Mouse (Mus musculus) liver, adult 2 months (tissue): ENCODE measurements around the gene Tmem89. TPM values are rescaled to one million over a fixed set of nuclear protein-coding genes. Genes with fewer than 3 reads are reported as not detected.

ENCODE experiments used
- DNase-seq: peaks from one replicate; pipeline ENCODE4 v3.0.0-alpha.2; 2011; ENCODE audit warnings: low read depth, low spot score; ENCODE audit errors: extremely low read depth
- H3K27ac ChIP-seq: fragments of 200-500 bp; replicated peaks from 2 replicates; pipeline ENCODE4 v1.5.1; 2012; ENCODE audit warnings: low read depth, mild to moderate bottlenecking, control low read depth, inconsistent platforms, low read length; ENCODE audit not compliant: insufficient read depth
- H3K27me3 ChIP-seq: fragments of 200-500 bp; 2 replicates; pipeline ENCODE4 v1.6.1; 2012; ENCODE audit warnings: mild to moderate bottlenecking, moderate library complexity, low read length, inconsistent platforms; ENCODE audit not compliant: control insufficient read depth, insufficient read depth
- H3K36me3 ChIP-seq: fragments of 200-500 bp; 2 replicates; pipeline ENCODE4 v1.6.1; 2012; ENCODE audit warnings: low read length, inconsistent platforms; ENCODE audit not compliant: control insufficient read depth, insufficient read depth
- H3K4me1 ChIP-seq: fragments of 200-500 bp; 2 replicates; pipeline ENCODE4 v1.6.1; 2011; ENCODE audit warnings: low read length; ENCODE audit not compliant: control insufficient read depth, insufficient read depth
- H3K4me3 ChIP-seq: fragments of 200-500 bp; 2 replicates; pipeline ENCODE4 v1.5.1; 2011; ENCODE audit warnings: low read depth, mild to moderate bottlenecking, control low read depth, low read length, moderate library complexity; ENCODE audit not compliant: insufficient read depth
- H3K79me2 ChIP-seq: fragments of 200-500 bp; 2 replicates; pipeline ENCODE4 v1.6.1; 2012; ENCODE audit warnings: inconsistent platforms, mild to moderate bottlenecking, low read length, moderate library complexity; ENCODE audit not compliant: control insufficient read depth, insufficient read depth
- H3K9ac ChIP-seq: fragments of 200-500 bp; 2 replicates; pipeline ENCODE4 v1.6.1; 2012; ENCODE audit warnings: low read depth, mild to moderate bottlenecking, control low read depth, inconsistent platforms, low read length
- CTCF ChIP-seq: fragments of 200-500 bp; IDR thresholded peaks from 2 replicates; pipeline ENCODE4 v1.5.1; 2011; ENCODE audit warnings: low read depth, low read length, control low read depth
- POLR2A ChIP-seq: fragments of 200-500 bp; IDR thresholded peaks from 2 replicates; pipeline ENCODE4 v1.6.1; 2011; ENCODE audit warnings: low read length, control low read depth; ENCODE audit not compliant: insufficient read depth; ENCODE audit errors: extremely low read depth
- WGBS: fragments of 180-500 bp; shearing (Covaris S2); methylation state at CpG from one replicate; pipeline ENCODE4 v1.1.7; 2018; 5-methylcytosine and 5-hydroxymethylcytosine counted together
- polyA plus RNA-seq: library from polyadenylated mRNA; depleted of rRNA; stranded (reverse); fragments of >200 nt; gene quantifications from 2 replicates; pipeline ENCODE4 v1.2.3, GENCODE M21; 2012; rRNA removed
- total RNA-seq: library from RNA; depleted of rRNA; stranded (reverse); fragments of >200 nt; gene quantifications from 2 replicates; pipeline ENCODE4 v1.2.3, GENCODE M21; 2014; rRNA removed

The Tmem89 gene
- total and polyA plus RNA-seq, 2 experiments, result 0.12 TPM; not detected in 1

DNA sequence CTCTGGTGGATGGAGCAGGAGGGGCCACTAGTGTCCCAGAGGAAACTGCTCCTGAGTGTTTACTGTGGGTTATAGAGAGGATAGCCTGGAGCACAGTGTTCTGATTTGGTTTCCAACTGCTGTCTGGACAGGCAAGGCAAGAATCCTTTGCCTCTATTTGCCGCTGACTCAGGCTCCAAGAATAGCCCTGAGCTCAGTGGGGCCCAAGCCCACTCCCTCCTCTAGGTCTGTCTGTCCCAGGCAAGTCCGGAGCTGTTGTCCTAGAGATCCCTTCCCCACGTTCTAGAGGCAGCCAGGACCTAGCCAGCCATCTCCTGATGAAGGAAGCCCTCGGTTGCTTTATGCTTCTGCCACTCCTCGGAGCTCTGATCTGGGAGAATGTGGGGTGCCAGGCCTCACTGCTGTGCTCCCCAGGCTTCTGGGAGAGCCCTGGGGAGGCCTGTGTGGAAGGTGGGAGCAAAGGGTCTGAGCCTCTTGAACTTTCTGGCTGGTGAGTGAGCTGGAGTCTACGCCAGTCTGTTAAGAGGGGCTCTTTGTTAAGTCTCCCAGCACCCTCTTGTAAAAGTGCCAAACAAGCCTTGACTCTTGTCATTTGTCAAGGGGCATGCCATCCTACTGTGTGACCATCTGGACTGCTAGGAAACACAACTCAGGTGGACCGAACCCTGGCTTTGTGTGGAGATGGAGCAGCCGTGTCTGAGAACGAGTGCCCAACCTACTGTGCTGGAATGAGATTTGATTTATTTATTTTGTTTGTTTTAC is 35.7 kb downstream of the Tmem89 start:
- Histone ChIP-seq H3K79me2 (no peaks in the 10 kb centered on the region), H3K9ac (no peak overlapping the region), H3K27me3 (no peaks in the 10 kb centered on the region), H3K4me3 (no peak overlapping the region), H3K27ac (no peak overlapping the region), H3K36me3 (peaks cover 37% of the 10 kb centered on the region), H3K4me1 (no peaks in the 10 kb centered on the region)
- TF ChIP-seq CTCF, result no peak
- no peak for TF ChIP-seq POLR2A
- no peak for DNase-seq
- WGBS, result 94% methylated on average over 9 of the region's 9 CpGs

DNA sequence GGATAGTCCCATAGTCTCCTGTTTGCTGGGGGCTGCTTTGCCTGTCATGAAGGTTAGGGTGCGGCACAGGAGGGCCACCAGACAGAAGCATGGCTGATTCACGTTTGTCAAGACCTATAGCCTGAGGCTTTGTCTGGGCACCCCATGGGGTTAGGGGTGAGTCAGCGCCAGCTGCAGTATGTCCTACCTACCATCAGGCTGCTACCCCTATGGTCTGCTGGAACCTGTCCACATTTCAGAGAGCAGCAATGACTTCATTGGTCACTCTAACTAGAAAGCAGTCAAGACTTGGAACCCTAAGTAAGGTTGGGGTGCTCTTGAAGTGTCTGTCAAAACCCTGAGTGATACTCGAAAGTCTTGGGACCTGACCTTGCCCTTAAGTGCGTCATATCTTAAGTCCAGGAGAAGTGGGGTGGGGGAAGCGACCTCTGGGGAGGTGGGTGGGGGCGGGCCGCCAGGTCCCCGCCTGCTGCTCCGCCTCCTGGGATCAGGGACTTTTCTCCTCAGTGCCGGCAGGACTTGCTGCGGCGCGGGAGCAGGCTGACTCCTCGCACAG is 38.7 kb downstream of the Tmem89 start, which contains the start of gene Col7a1:
Col7a1 (plus strand) TSS at position 506 of the 556 bp plus-strand sequence.
- H3K4me1 ChIP-seq, result no peaks in the 10 kb centered on the region
- peaks cover 12% of the 10 kb centered on the region; the same call in 1 of the 2 replicates for H3K36me3 ChIP-seq
- 16% methylated on average over 15 of the region's 15 CpGs for WGBS
- no peak within 1 kb of the TSS for H3K9ac ChIP-seq
- H3K27ac ChIP-seq, result no peak within 1 kb of the TSS
- DNase-seq, result no peak
- no peak for TF ChIP-seq CTCF
- no peak for TF ChIP-seq POLR2A
- no peaks in the 10 kb centered on the region for H3K79me2 ChIP-seq
- no peak within 1 kb of the TSS for H3K4me3 ChIP-seq
- no peaks in the 10 kb centered on the region for H3K27me3 ChIP-seq

GRCm38 (mm10) chr9:108955241-108955640 is 40.8 kb downstream of the Tmem89 start:
- H3K9ac ChIP-seq, result no peak overlapping the region
- H3K4me1 ChIP-seq, result no peaks in the 10 kb centered on the region
- no peak for TF ChIP-seq POLR2A
- no peak for TF ChIP-seq CTCF
- H3K27me3 ChIP-seq, result no peaks in the 10 kb centered on the region
- no peaks in the 10 kb centered on the region for H3K36me3 ChIP-seq
- no peaks in the 10 kb centered on the region for H3K79me2 ChIP-seq
- DNase-seq, result no peak
- 90% methylated on average over 11 of the region's 11 CpGs for WGBS
- H3K27ac ChIP-seq, result no peak overlapping the region
- no peak overlapping the region for H3K4me3 ChIP-seq

GRCm38 (mm10) chr9:108955846-108956245 is 41.4 kb downstream of the Tmem89 start:
- H3K27ac ChIP-seq, result no peak overlapping the region
- no peak overlapping the region for H3K4me3 ChIP-seq
- WGBS, result 69% methylated on average over 11 of the region's 11 CpGs
- no peak overlapping the region for H3K9ac ChIP-seq
- peak; percentile 49 for DNase-seq
- TF ChIP-seq POLR2A (no peak), CTCF (no peak)
- no peaks in the 10 kb centered on the region for H3K36me3 ChIP-seq
- H3K79me2 ChIP-seq, result no peaks in the 10 kb centered on the region
- no peaks in the 10 kb centered on the region for H3K4me1 ChIP-seq
- H3K27me3 ChIP-seq, result no peaks in the 10 kb centered on the region

DNA sequence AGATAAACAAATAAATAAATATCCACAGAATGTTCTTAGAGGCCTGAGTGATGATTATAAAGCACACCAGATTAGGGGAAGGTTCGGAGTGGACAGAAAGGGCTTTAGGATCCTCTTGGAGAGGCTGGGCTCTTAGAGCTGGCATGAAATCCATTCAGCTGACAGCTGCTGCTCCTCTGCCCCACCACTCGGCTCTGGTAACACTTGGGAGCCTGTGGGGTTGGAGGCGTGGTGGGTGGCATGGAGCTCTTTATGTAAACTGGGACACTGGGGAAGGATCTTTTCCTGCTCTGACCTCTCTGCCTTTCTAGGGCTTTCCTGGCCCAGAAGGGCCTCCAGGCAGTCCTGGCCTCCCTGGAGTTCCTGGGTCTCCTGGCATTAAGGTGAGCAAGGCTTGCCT is 49.2 kb downstream of the Tmem89 start:
- no peak overlapping the region for H3K9ac ChIP-seq
- H3K79me2 ChIP-seq, result no peaks in the 10 kb centered on the region
- no peak for DNase-seq
- no peaks in the 10 kb centered on the region for H3K27me3 ChIP-seq
- WGBS, result 88% methylated on average over 3 of the region's 3 CpGs
- no peak for TF ChIP-seq CTCF
- no peak overlapping the region for H3K4me3 ChIP-seq
- H3K36me3 ChIP-seq, result no peaks in the 10 kb centered on the region
- H3K4me1 ChIP-seq, result no peaks in the 10 kb centered on the region
- H3K27ac ChIP-seq, result no peak overlapping the region

GRCm38 (mm10) chr9:108964338-108964737 is 49.9 kb downstream of the Tmem89 start:
- no peaks in the 10 kb centered on the region for H3K4me1 ChIP-seq
- H3K79me2 ChIP-seq, result no peaks in the 10 kb centered on the region
- WGBS, result 84% methylated on average over 6 of the region's 6 CpGs
- H3K9ac ChIP-seq, result no peak overlapping the region
- no peaks in the 10 kb centered on the region for H3K36me3 ChIP-seq
- no peak for TF ChIP-seq POLR2A
- TF ChIP-seq CTCF, result no peak
- H3K27me3 ChIP-seq, result no peaks in the 10 kb centered on the region
- H3K4me3 ChIP-seq, result no peak overlapping the region
- H3K27ac ChIP-seq, result no peak overlapping the region
- DNase-seq, result no peak

Other genes with a start within 250 kb of the Tmem89 start
- 20.0 and 26.2 TPM in 2 replicates for gene Prkar2a, start 225.3 kb upstream of the Tmem89 start, total RNA-seq
- 23.4 and 28.8 TPM in 2 replicates for gene Prkar2a, start 225.3 kb upstream of the Tmem89 start, polyA plus RNA-seq
- 78.6 and 87.2 TPM in 2 replicates for gene Ip6k2, start 130.8 kb upstream of the Tmem89 start, total RNA-seq
- gene Ip6k2, start 130.8 kb upstream of the Tmem89 start, polyA plus RNA-seq, result 47.1 and 52.8 TPM in 2 replicates
- gene Nckipsd, start 106.3 kb upstream of the Tmem89 start, total RNA-seq, result 2.2 and 2.8 TPM in 2 replicates
- gene Nckipsd, start 106.3 kb upstream of the Tmem89 start, polyA plus RNA-seq, result 5.8 and 7.7 TPM in 2 replicates
- under 0.01 TPM in 1 of 2 replicates, not detected in the other for gene Celsr3, start 88.3 kb upstream of the Tmem89 start, total RNA-seq
- gene Celsr3, start 88.3 kb upstream of the Tmem89 start, polyA plus RNA-seq, result not detected in 2 replicates
- gene Slc26a6, start 61.3 kb upstream of the Tmem89 start, total RNA-seq, result 5.5 and 5.6 TPM in 2 replicates
- gene Slc26a6, start 61.3 kb upstream of the Tmem89 start, polyA plus RNA-seq, result 5.4 and 6.7 TPM in 2 replicates
- 323 and 384 TPM in 2 replicates for gene Uqcrc1, start 22.0 kb downstream of the Tmem89 start, total RNA-seq
- 623 and 677 TPM in 2 replicates for gene Uqcrc1, start 22.0 kb downstream of the Tmem89 start, polyA plus RNA-seq
- gene Col7a1, start 39.0 kb downstream of the Tmem89 start, total RNA-seq, result 0.07 and 0.46 TPM in 2 replicates
- 0.19 and 0.23 TPM in 2 replicates for gene Col7a1, start 39.0 kb downstream of the Tmem89 start, polyA plus RNA-seq
- not detected in 2 replicates for gene Ucn2, start 71.4 kb downstream of the Tmem89 start, total RNA-seq
- not detected in 2 replicates for gene Ucn2, start 71.4 kb downstream of the Tmem89 start, polyA plus RNA-seq
- 1.0 and 1.7 TPM in 2 replicates for gene Pfkfb4, start 77.2 kb downstream of the Tmem89 start, total RNA-seq
- 1.1 and 1.4 TPM in 2 replicates for gene Pfkfb4, start 77.2 kb downstream of the Tmem89 start, polyA plus RNA-seq
- gene Shisa5, start 123.9 kb downstream of the Tmem89 start, total RNA-seq, result 20.8 and 23.8 TPM in 2 replicates
- gene Shisa5, start 123.9 kb downstream of the Tmem89 start, polyA plus RNA-seq, result 144 and 205 TPM in 2 replicates
- 7.7 and 8.4 TPM in 2 replicates for gene Trex1, start 145.1 kb downstream of the Tmem89 start, total RNA-seq
- gene Trex1, start 145.1 kb downstream of the Tmem89 start, polyA plus RNA-seq, result 30.7 and 41.1 TPM in 2 replicates
- 5.1 and 5.4 TPM in 2 replicates for gene Atrip, start 159.5 kb downstream of the Tmem89 start, total RNA-seq
- 9.2 and 10.3 TPM in 2 replicates for gene Atrip, start 159.5 kb downstream of the Tmem89 start, polyA plus RNA-seq
- gene Ccdc51, start 167.9 kb downstream of the Tmem89 start, total RNA-seq, result 7.5 and 8.6 TPM in 2 replicates
- 7.2 and 8.2 TPM in 2 replicates for gene Ccdc51, start 167.9 kb downstream of the Tmem89 start, polyA plus RNA-seq
- gene Tma7, start 168.0 kb downstream of the Tmem89 start, total RNA-seq, result 53.4 and 54.7 TPM in 2 replicates
- gene Tma7, start 168.0 kb downstream of the Tmem89 start, polyA plus RNA-seq, result 23.3 and 24.4 TPM in 2 replicates
- 10.9 and 17.9 TPM in 2 replicates for gene Plxnb1, start 180.8 kb downstream of the Tmem89 start, total RNA-seq
- 15.4 and 26.5 TPM in 2 replicates for gene Plxnb1, start 180.8 kb downstream of the Tmem89 start, polyA plus RNA-seq
- not detected in 2 replicates for gene Fbxw21, start 247.4 kb downstream of the Tmem89 start, total RNA-seq
- not detected in 2 replicates for gene Fbxw21, start 247.4 kb downstream of the Tmem89 start, polyA plus RNA-seq